Mouse (Mus musculus) left cerebral cortex, postnatal 14 days (tissue): ENCODE data around the gene Zdhhc9. TPM values are rescaled to one million over a fixed set of nuclear protein-coding genes. Genes with fewer than 3 reads are reported as not detected.

ENCODE experiments used
- DNase-seq, 2 experiments: peaks; one replicate each; pipeline ENCODE4 v3.0.0; 2021 to 2022; ENCODE audit warnings: low spot score in 2 of 2, mixed read lengths in 1 of 2
- intact Hi-C: fragments of 180-260 bp; cut with DNase I; formaldehyde crosslinking; loops from one replicate; pipeline ENCODE4 v1.15.1; 2025
- total RNA-seq, 2 experiments: library from RNA; stranded (reverse); gene quantifications; 2 replicates each; pipeline ENCODE4 v1.2.3; 2021

Zdhhc9 gene
- total RNA-seq, 2 experiments from 2014 or later = 63.5 to 66.9 TPM

GRCm38 (mm10) chrX:48139368-48140285 is 69.1 kb downstream of the Zdhhc9 start:
- intact Hi-C loops = no loop called here

GRCm38 (mm10) chrX:48138539-48139275 is 70.0 kb downstream of the Zdhhc9 start:
- intact Hi-C loops = no loop called here

More at GRCm38 (mm10) chrX:48139368-48140285, 69.1 kb downstream of the Zdhhc9 start:
- DNase-seq = no peak

GRCm38 (mm10) chrX:48138011-48138410 is 70.7 kb downstream of the Zdhhc9 start:
- intact Hi-C loops = no loop called here
- DNase-seq = no peak

More at GRCm38 (mm10) chrX:48138539-48139275, 70.0 kb downstream of the Zdhhc9 start:
- no peak for DNase-seq

GRCm38 (mm10) chrX:48136935-48137334 is 71.7 kb downstream of the Zdhhc9 start:
- intact Hi-C loops = no loop called here

GRCm38 (mm10) chrX:48129167-48129566 is 79.5 kb downstream of the Zdhhc9 start:
- no peak for DNase-seq
- intact Hi-C loops = no loop called here

More at GRCm38 (mm10) chrX:48136935-48137334, 71.7 kb downstream of the Zdhhc9 start:
- DNase-seq = no peak

- no peak for DNase-seq
- intact Hi-C loops = no loop called here
Observed at GRCm38 (mm10) chrX:48127502-48128218, 81.0 kb downstream of the Zdhhc9 start.

GRCm38 (mm10) chrX:48126903-48127476 is 81.7 kb downstream of the Zdhhc9 start:
- no peak for DNase-seq
- intact Hi-C loops = no loop called here

GRCm38 (mm10) chrX:48124132-48125071 is 84.3 kb downstream of the Zdhhc9 start:
- peak; percentile 20 to 46 for DNase-seq
- intact Hi-C loops = loop anchor here (2.0 kb wide), 1 partner anchor 102 kb away; no protein-coding TSS in a partner anchor

Other genes with a start within 250 kb of the Zdhhc9 start
- 10 to 100 TPM; 27.0 to 28.0 TPM for gene Apln, start 174.0 kb downstream of the Zdhhc9 start, total RNA-seq
- gene Xpnpep2, start 100.2 kb downstream of the Zdhhc9 start, total RNA-seq = under 1 TPM; 0.40 to 0.48 TPM
- gene Sash3, start 62.4 kb downstream of the Zdhhc9 start, total RNA-seq = 1 to 10 TPM; 1.5 to 1.8 TPM
- gene Utp14a, start 48.0 kb upstream of the Zdhhc9 start, total RNA-seq = 10 to 100 TPM; 14.9 to 15.9 TPM
- 10 to 100 TPM; 18.0 to 19.3 TPM for gene Bcorl1, start 132.5 kb upstream of the Zdhhc9 start, total RNA-seq